Mouse (Mus musculus) G1E (cell line): ENCODE measurements around the gene Fam20b.
A peak's percentile ranks its signal among the peaks of the same experiment; 100 is the strongest.

Experiments used
- CTCF ChIP-seq: IDR thresholded peaks from 2 replicates; pipeline ENCODE4 v1.5.1; 2012; ENCODE audit warnings: low read depth, low read length, inconsistent platforms, mixed read lengths
- GATA1 ChIP-seq: IDR thresholded peaks from 2 replicates; pipeline ENCODE4 v1.6.1; 2012; ENCODE audit warnings: borderline replicate concordance, low read length, inconsistent platforms, mixed read lengths
- POLR2AphosphoS5 ChIP-seq: IDR thresholded peaks from 2 replicates; pipeline ENCODE4 v1.6.1; 2012; ENCODE audit warnings: low read depth, low read length, inconsistent platforms; ENCODE audit not compliant: insufficient replicate concordance
- TAL1 ChIP-seq: conservative IDR thresholded peaks from 2 replicates; pipeline ENCODE4 v1.6.1; 2012; ENCODE audit warnings: low read depth, low read length, inconsistent platforms, mixed read lengths

GRCm38 (mm10) chr1:156676171-156676570 is 42.7 kb downstream of the Fam20b start:
- peak; percentile 91 for TF ChIP-seq CTCF
- TF ChIP-seq POLR2AphosphoS5: no peak
- TF ChIP-seq GATA1: no peak
- no peak for TF ChIP-seq TAL1
